Mouse (Mus musculus) embryonic fibroblast, embryonic 13.5 days (primary cell): ENCODE measurements around the gene Gpr137. TPM values are rescaled to one million over a fixed set of nuclear protein-coding genes. Genes with fewer than 3 reads are reported as not detected.
"Not testable (repeated sequence)": the region's sequence is repeated elsewhere in the genome, so short reads cannot be mapped to it uniquely, and the experiment has no call there.

Experiments used
- H3K27ac ChIP-seq: 2 replicates; pipeline ENCODE4 v1.5.1; 2012; ENCODE audit warnings: low read length, control low read depth, inconsistent platforms; ENCODE audit not compliant: insufficient read depth
- H3K4me1 ChIP-seq: 2 replicates; pipeline ENCODE4 v1.6.1; 2011; ENCODE audit warnings: low read length; ENCODE audit not compliant: control insufficient read depth, insufficient read depth
- H3K4me3 ChIP-seq: 2 replicates; pipeline ENCODE4 v1.5.1; 2011; ENCODE audit warnings: mild to moderate bottlenecking, control low read depth, low read length; ENCODE audit not compliant: insufficient read depth
- CTCF ChIP-seq: IDR thresholded peaks from 2 replicates; pipeline ENCODE4 v1.5.1; 2011; ENCODE audit warnings: mild to moderate bottlenecking, control low read depth, low read length, moderate library complexity, borderline replicate concordance; ENCODE audit not compliant: insufficient read depth
- POLR2A ChIP-seq: IDR thresholded peaks from 2 replicates; pipeline ENCODE4 v1.6.1; 2011; ENCODE audit warnings: low read depth, mild to moderate bottlenecking, control low read depth, low read length, moderate library complexity
- polyA plus RNA-seq: library from polyadenylated mRNA; stranded (reverse); fragments of >200 nt; gene quantifications from 2 replicates; pipeline ENCODE4 v1.2.4, GENCODE M21; 2011; ENCODE audit warnings: low read depth; ENCODE audit not compliant: missing spikeins, insufficient read length

Gene Gpr137
- 26.5 and 26.7 TPM in 2 replicates for polyA plus RNA-seq

GRCm38 (mm10) chr19:6942249-6942691, at the start of gene Gpr137:
Gene Gpr137 (minus strand): TSS chr19:6942480.
- TF ChIP-seq POLR2A, result peak; percentile 80
- no peak for TF ChIP-seq CTCF
- peak within 1 kb of the TSS; percentile 70 for H3K4me3 ChIP-seq
- H3K4me1 ChIP-seq, result peaks cover 5% of the 10 kb centered on the region; the same call in 1 of the 2 replicates
- H3K27ac ChIP-seq, result peak within 1 kb of the TSS; percentile 83

GRCm38 (mm10) chr19:6991166-6991565, 48.9 kb upstream of the Gpr137 start:
- not testable (repeated sequence) for H3K27ac ChIP-seq, H3K4me3 ChIP-seq, H3K4me1 ChIP-seq

GRCm38 (mm10) chr19:6990712-6991111, 48.4 kb upstream of the Gpr137 start:
- Histone ChIP-seq H3K27ac (no peak overlapping the region), H3K4me3 (no peak overlapping the region), H3K4me1 (peaks cover 4% of the 10 kb centered on the region; the same call in 1 of the 2 replicates)
- TF ChIP-seq CTCF (no peak), POLR2A (no peak)

GRCm38 (mm10) chr19:6989251-6989650, 47.0 kb upstream of the Gpr137 start:
- Histone ChIP-seq H3K4me3 (no peak overlapping the region), H3K4me1 (peaks cover 4% of the 10 kb centered on the region; the same call in 1 of the 2 replicates), H3K27ac (no peak overlapping the region)
- TF ChIP-seq POLR2A, result no peak
- no peak for TF ChIP-seq CTCF

- TF ChIP-seq CTCF (no peak), POLR2A (no peak; the same call in 1 of the 2 replicates)
- Histone ChIP-seq H3K4me1 (peaks cover 4% of the 10 kb centered on the region; the same call in 1 of the 2 replicates), H3K27ac (no peak overlapping the region), H3K4me3 (peak overlapping the region; percentile 57)
These were observed 45.6 kb upstream of the Gpr137 start for GRCm38 (mm10) chr19:6987904-6988285.

GRCm38 (mm10) chr19:6987061-6987903, 45.0 kb upstream of the Gpr137 start, which contains the start of gene Vegfb:
Gene Vegfb (minus strand): TSS chr19:6987651.
- H3K4me1 ChIP-seq, result 0 out of 2 replicates have a peak, but pooled peaks cover 4% of the 10 kb centered on the region
- peak within 1 kb of the TSS; percentile 57 for H3K4me3 ChIP-seq
- TF ChIP-seq CTCF (no peak), POLR2A (peak; percentile 26)
- peak within 1 kb of the TSS; percentile 28; the same call in 1 of the 2 replicates for H3K27ac ChIP-seq

- Histone ChIP-seq H3K4me1 (peaks cover 4% of the 10 kb centered on the region; the same call in 1 of the 2 replicates), H3K4me3 (peak overlapping the region; percentile 57), H3K27ac (no peak overlapping the region; the same call in 1 of the 2 replicates)
- no peak for TF ChIP-seq POLR2A
- no peak for TF ChIP-seq CTCF
These were observed 43.9 kb upstream of the Gpr137 start for GRCm38 (mm10) chr19:6985951-6986708.

GRCm38 (mm10) chr19:6985300-6985699, 43.0 kb upstream of the Gpr137 start:
- H3K27ac ChIP-seq, result no peak overlapping the region
- H3K4me3 ChIP-seq, result no peak overlapping the region
- peaks cover 4% of the 10 kb centered on the region; the same call in 1 of the 2 replicates for H3K4me1 ChIP-seq
- TF ChIP-seq POLR2A, result no peak
- TF ChIP-seq CTCF, result no peak

- TF ChIP-seq POLR2A, result no peak
- TF ChIP-seq CTCF, result no peak
- no peak overlapping the region for H3K4me3 ChIP-seq
- no peak overlapping the region for H3K27ac ChIP-seq
- peaks cover 7% of the 10 kb centered on the region for H3K4me1 ChIP-seq
These were observed 41.3 kb upstream of the Gpr137 start for GRCm38 (mm10) chr19:6983621-6984020.

GRCm38 (mm10) chr19:6981465-6981864, 39.2 kb upstream of the Gpr137 start:
- peak overlapping the region; percentile 64; the same call in 1 of the 2 replicates for H3K27ac ChIP-seq
- H3K4me1 ChIP-seq, result peaks cover 13% of the 10 kb centered on the region
- no peak overlapping the region for H3K4me3 ChIP-seq
- TF ChIP-seq CTCF, result no peak
- TF ChIP-seq POLR2A, result no peak
